Mouse (Mus musculus) embryo, embryonic 10.5 days (tissue): ENCODE data around the gene Zfp950.

Experiments
- DNase-seq: peaks from one replicate; pipeline ENCODE4 v3.0.0-alpha.2; 2015; ENCODE audit warnings: low spot score

Zfp950 gene

DNA sequence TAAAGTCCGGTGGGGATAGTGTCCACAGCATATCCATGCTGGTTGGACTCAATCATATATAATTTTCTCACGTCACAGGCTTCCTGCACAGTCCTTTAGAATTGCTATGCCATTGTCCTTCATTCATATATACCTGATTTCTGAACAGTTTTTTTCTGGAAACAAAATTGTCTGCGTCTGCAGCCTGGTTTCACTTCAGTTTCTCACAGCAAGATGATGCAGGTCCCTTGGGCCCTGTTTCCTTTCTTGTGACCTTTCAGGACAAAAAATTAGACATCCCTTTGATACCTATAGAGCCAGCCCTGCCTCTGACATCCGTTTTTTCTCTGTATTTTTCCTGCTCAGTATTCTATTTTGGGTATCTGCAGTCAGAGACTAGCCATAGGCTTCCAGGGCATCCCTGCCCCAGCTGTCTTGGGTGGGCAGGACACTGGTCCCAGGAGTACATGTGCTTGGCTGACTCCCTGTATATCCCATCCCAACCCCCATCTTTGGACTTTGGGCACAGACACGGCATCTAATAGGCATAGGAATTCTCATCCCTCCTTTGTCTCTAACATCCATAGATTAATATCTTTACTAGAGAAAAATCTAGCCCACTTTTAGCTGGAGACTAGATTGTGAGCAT is 83.7 kb downstream of the Zfp950 start:
- no peak for DNase-seq

DNA sequence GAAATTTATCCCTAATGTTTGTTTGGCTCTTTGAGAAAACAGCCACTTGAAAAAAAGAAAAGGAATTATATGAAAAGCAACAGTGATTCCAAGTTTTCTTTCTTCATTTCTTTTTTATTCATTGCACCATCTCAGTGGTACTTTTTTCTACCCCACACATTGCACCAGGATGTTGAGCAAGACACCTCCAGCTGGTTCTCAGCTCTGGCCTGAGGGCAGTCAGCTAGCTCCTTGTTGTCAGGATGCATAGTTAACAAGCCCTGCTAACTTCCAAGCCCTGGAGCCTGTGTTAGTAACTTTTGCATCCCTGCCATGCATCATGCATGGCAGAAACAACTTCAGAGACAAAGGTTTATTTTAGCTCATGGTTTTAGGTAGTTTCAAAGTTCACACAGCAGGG is 87.9 kb downstream of the Zfp950 start:
- no peak for DNase-seq

DNA sequence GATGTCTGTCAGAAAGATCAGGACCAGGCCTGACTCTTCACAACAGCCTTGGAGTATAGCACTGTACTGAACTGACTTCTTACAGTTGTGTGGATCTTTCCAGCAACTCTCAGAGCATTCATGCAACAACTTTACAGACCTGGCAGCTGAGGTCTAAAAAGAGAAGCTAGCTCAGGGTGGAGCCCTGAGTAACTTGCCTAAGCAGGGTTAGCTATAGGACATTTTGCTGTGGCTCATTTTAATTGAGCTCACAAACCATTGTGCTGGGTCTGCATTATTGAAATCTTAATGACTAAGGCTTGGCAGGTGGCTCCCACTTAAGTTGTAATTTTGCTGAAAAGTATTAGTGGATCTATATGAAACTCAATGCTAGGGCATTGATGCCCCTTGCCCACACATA is 88.6 kb downstream of the Zfp950 start:
- no peak for DNase-seq

DNA sequence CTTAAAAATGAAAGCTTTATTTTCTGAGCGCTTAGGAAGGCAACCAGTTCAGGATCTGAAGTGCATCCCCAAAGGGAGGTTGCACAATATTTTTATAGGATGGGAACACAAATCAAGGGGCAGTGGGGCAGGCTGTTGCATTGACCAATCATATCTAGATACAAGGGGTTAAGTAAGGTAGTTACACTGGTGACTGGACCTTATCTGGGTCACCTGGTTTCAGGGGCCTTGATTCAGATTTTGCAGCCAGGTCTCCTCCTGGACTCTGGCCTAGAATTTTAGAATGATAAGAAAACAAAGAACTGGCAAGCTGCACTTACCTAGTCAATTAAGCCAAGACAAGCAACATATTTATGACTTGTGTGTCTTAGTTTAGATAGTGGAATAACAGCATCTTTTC is 89.5 kb downstream of the Zfp950 start:
- no peak for DNase-seq

DNA sequence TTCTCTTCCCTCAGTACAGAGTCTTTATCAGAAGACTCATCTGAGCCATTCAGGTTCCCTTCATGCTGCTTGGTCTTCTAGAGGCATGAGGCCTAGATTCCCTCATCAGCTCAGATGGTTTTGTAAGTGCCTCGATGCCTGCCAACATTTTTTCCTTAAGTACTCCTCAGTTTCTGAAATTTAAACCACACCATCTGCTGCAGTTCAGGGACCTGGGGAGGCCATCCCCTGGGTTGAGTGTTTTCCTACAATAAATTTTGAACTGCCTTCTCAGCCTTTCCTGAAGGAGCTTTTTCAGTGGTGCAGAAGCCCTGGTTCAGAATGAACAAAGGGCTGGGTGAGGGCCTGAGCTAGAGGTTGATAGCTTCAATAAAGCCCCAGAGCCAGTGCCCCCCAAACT is 91.2 kb downstream of the Zfp950 start:
- DNase-seq, result no peak

DNA sequence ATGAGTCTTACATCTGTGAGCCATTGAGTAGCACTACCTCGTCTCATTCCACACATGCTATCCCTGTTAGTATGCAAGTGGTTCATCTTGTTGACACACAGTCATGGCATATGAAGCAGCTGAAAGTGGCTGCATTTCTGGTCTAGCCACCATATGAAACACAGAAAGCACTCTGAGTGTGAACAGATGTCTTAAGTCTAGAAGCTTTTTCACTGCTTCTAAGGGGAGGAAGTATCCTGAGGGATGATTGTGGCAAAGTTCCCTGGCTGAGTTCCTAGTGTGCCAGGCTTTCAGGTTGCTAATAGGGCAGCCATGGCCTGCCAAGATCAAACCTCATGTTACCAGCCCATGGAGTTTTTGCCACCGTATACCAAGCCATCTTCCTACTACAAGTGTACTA is 92.0 kb downstream of the Zfp950 start:
- no peak for DNase-seq

DNA sequence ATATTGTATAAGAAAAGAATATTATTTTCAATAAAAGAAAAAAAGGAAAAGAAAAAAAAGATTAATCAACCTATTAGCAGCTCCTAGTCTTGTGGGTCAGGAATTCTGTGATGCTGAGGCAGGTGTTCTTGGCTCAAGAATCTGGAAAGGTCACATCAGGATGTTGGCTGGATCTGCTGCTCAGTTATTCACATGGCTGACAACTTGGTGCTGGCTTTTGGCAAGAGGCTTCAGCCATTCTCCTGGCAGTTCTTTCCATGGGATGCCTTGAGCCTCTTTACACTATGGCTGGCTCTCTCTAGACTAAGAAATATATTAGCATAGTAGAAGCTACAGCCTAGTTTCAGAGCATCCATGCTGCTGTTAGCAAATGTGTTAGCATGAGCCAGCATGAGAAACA is 101.5 kb downstream of the Zfp950 start:
- no peak for DNase-seq

DNA sequence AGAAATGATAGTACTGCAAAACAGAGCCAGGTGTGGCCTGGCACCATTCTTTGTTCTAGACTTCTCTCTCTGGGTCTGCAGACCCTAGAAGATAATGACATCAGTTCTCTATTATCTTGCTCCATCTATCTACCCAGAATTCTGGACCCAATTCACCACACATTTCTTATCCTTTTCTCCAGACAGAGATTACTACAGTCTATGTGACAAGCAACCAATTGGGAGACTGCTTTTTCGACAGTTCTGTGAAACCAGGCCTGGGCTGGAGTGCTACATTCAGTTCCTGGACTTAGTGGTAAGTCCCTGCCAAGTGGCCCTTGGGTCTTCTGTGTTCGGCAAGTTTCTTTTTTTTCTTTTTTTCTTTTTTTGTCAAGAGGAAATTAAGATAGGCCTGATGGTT is 109.1 kb downstream of the Zfp950 start:
- DNase-seq, result no peak

DNA sequence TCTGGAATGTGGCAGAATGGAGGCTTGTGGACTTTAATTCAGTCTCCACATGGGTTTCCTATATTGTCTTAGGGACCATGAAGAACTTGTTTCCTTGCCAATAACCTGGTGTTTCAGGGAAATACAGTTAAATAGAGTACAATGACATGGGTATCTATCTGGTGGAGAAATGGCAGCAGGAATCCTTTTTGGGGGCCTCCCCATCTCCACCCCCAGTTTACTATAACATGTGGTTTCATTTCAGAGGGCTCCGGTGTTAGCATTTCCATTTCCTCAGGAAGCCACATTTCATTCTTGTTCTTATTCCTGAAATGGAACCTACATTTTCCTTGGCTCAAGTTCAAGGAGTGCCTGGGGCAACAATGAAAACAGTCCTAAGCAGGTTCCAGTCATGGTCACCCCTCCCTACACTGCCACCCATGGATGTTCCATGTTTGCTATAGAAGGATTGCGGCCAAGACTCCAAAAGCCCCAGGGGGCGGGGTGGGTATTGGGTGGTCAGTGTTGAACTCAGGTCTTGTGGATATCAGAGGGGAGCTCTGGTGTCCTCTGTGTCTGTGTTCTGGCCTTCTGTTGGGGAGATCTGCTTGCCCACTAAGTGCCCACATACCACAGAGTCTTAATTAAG is 118.6 kb downstream of the Zfp950 start:
- DNase-seq, result no peak

DNA sequence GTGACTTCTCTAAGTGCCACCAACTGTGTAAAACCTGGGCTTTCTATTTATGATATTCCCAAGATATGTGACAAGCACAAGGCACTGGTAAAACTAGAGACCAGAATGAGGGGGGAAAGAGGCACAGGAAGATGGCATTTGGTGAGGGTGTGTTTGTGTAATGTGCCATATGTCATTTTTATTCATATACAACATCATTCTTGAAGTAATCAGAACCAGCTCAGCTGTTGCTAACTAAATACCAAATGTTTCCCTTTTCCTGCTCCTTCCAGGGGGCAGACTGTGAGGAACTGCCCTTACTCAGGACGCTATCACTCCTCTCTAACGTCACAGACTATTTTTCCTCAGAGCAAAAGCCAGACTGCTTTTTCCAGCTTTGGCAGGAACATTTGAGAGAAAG is 119.1 kb downstream of the Zfp950 start:
- DNase-seq, result no peak

DNA sequence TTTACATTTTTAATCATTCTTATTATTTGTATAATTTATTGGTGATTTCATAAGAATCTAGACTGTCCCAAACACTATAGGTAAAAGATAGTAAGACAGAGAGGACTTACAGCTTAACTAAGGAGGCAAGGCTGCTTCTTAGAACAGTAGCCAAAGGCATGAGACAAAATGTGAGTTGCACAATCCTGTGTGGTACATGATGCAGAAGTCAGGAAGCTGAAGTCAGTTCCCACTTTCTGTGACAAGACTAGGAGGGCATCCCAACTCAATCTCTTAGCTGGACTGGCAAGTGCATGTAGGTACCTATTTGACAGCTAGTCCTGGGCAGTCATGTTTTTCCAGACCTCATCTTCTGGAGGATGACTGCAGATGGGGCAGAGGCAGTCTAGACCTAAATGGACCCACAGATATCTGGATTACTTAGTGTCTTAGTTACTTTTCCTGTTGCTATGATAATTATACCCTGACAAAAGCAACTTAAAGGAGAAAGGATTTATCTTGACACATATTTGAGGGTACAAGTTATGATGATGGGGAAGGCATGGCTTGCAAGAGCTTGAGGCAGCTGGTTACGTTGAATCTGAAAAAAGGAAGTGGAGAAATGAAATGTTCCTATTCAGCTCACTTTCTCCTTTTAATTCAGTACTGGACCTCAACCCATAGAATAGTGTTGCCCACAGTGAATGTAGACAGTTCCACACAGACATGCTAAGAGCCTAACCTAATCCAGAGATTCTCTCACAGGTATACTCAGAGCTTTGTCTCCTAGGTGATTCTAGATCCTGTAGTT is 123.0 kb downstream of the Zfp950 start:
- no peak for DNase-seq

DNA sequence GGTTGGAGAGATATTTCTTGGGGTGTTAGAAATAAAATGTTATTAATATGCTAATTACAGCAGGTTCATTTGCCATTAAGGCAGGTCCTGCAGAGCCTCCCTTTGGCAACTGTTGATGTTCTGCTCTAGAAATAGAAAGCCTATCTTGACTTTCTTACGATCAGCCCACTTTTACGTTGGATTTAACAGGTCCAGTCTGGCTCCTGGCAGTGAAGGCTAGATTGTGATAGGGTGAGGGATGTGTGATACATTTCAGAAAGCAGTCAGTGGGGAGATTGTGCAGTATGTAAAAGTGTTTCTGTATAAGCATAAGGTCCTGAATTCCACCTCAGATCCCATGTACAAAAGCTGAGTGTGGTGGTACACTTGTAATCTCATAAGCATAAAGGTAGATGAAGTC is 131.4 kb downstream of the Zfp950 start:
- DNase-seq, result no peak
